Mouse (Mus musculus) CH12.LX (cell line): Measurements from ENCODE around the gene Yy1. TPM values are rescaled to one million over a fixed set of nuclear protein-coding genes. Genes with fewer than 3 reads are reported as not detected.
A peak's percentile ranks its signal among the peaks of the same experiment; 100 is the strongest.
"Not testable (repeated sequence)": the region's sequence is repeated elsewhere in the genome, so short reads cannot be mapped to it uniquely, and the experiment has no call there.

Experiments
- DNase-seq: peaks from one replicate; pipeline ENCODE4 v3.0.0-alpha.2; 2013; ENCODE audit errors: extremely low read depth
- H3K27ac ChIP-seq: 2 replicates; pipeline ENCODE4 v1.5.1; 2012; ENCODE audit warnings: low read depth, mild to moderate bottlenecking, control low read depth, moderate library complexity; ENCODE audit not compliant: insufficient read depth
- H3K27me3 ChIP-seq: replicated peaks from 2 replicates; pipeline ENCODE3; 2012; ENCODE audit warnings: inconsistent platforms
- H3K36me3 ChIP-seq, 2 experiments: replicated peaks in 1 of 2; 2 replicates each; pipeline versions ENCODE3 to v1.6.1; 2012; ENCODE audit warnings: inconsistent platforms in 1 of 2, low read length in 1 of 2, mild to moderate bottlenecking in 1 of 2, mixed read lengths in 1 of 2, moderate library complexity in 1 of 2; ENCODE audit not compliant: control insufficient read depth in 1 of 2, insufficient read depth in 1 of 2
- H3K4me1 ChIP-seq, 2 experiments: 2 replicates each; pipeline ENCODE4 v1.6.1; 2012; ENCODE audit warnings: inconsistent platforms in 1 of 2, moderate library complexity in 1 of 2; ENCODE audit not compliant: insufficient read depth in 2 of 2, control insufficient read depth in 1 of 2
- H3K4me2 ChIP-seq: 2 replicates; pipeline ENCODE4 v1.6.1; 2012; ENCODE audit warnings: low read depth, mild to moderate bottlenecking, control low read depth; ENCODE audit not compliant: poor library complexity, insufficient read depth, severe bottlenecking
- H3K4me3 ChIP-seq, 3 experiments: fragments of 150-350 bp in 1 of 3; sonication (generic) in 1 of 3; replicated peaks in 1 of 3; 2 replicates each; pipeline versions ENCODE3 to v1.5.1; 2011 to 2012; ENCODE audit warnings: low read depth in 2 of 3, low read length in 2 of 3, mild to moderate bottlenecking in 2 of 3, moderate library complexity in 2 of 3, control low read depth in 1 of 3, improper control_type of control experiment in 1 of 3, inconsistent platforms in 1 of 3, mixed read lengths in 1 of 3; ENCODE audit not compliant: poor library complexity in 1 of 3
- H3K79me2 ChIP-seq: replicated peaks from 2 replicates; pipeline ENCODE4 v1.6.1; 2012; ENCODE audit warnings: mild to moderate bottlenecking, moderate library complexity; ENCODE audit not compliant: control insufficient read depth, poor library complexity, insufficient read depth, severe bottlenecking; ENCODE audit errors: extremely low read depth
- H3K9ac ChIP-seq: 2 replicates; pipeline ENCODE4 v1.6.1; 2012; ENCODE audit warnings: low read depth, mild to moderate bottlenecking, control low read depth, moderate library complexity; ENCODE audit not compliant: insufficient read depth
- H3K9me3 ChIP-seq: replicated peaks from 2 replicates; pipeline ENCODE3; 2012; ENCODE audit warnings: low read length, inconsistent platforms, mixed read lengths
- CTCF ChIP-seq, 2 experiments: IDR thresholded peaks in 1 of 2; conservative IDR thresholded peaks in 1 of 2; 2 replicates each; pipeline ENCODE4 v1.5.1; 2011 to 2012; ENCODE audit warnings: low read depth in 2 of 2, low read length in 2 of 2, improper control_type of control experiment in 1 of 2, inconsistent platforms in 1 of 2, mild to moderate bottlenecking in 1 of 2, moderate library complexity in 1 of 2
- IRF4 ChIP-seq: IDR thresholded peaks from 2 replicates; pipeline ENCODE4 v1.6.1; 2014; ENCODE audit warnings: low read depth, mild to moderate bottlenecking, inconsistent platforms, low read length, improper control_type of control experiment
- KAT2A ChIP-seq: IDR thresholded peaks from 2 replicates; pipeline ENCODE4 v1.6.1; 2012; ENCODE audit warnings: low read length, improper control_type of control experiment, inconsistent platforms; ENCODE audit not compliant: insufficient replicate concordance
- MAFK ChIP-seq: IDR thresholded peaks from 2 replicates; pipeline ENCODE4 v1.6.1; 2011; ENCODE audit warnings: low read length, improper control_type of control experiment; ENCODE audit not compliant: insufficient replicate concordance
- MYC ChIP-seq: IDR thresholded peaks from 2 replicates; pipeline ENCODE4 v1.6.1; 2011; ENCODE audit warnings: low read depth, mild to moderate bottlenecking, improper control_type of control experiment, low read length
- NRF1 ChIP-seq: IDR thresholded peaks from 2 replicates; pipeline ENCODE4 v1.6.1; 2014; ENCODE audit warnings: low read depth, mild to moderate bottlenecking, inconsistent platforms, low read length, improper control_type of control experiment, moderate library complexity
- PAX5 ChIP-seq: IDR thresholded peaks from 2 replicates; pipeline ENCODE4 v1.6.1; 2012; ENCODE audit warnings: low read length, inconsistent platforms, mixed read lengths
- POLR2A ChIP-seq: IDR thresholded peaks from 2 replicates; pipeline ENCODE4 v1.6.1; 2011; ENCODE audit warnings: low read depth, mild to moderate bottlenecking, improper control_type of control experiment, low read length
- RCOR1 ChIP-seq: conservative IDR thresholded peaks from 2 replicates; pipeline ENCODE4 v1.6.1; 2012; ENCODE audit warnings: low read depth, mild to moderate bottlenecking, inconsistent platforms, low read length, improper control_type of control experiment
- USF2 ChIP-seq: conservative IDR thresholded peaks from 2 replicates; pipeline ENCODE4 v1.6.1; 2011; ENCODE audit warnings: low read depth, low read length, improper control_type of control experiment
- dilution Hi-C: fragments of 300-500 bp; cut with MboI; formaldehyde crosslinking; loops from 2 replicates; pipeline ENCODE4 v1.14.3; 2020; ENCODE audit warnings: low sequenced_read_pairs; ENCODE audit not compliant: extremely low pct_unique_long_range_greater_than_20kb, extremely low pct_ligation_motif_present
- in situ Hi-C: fragments of 300-500 bp; cut with MboI; formaldehyde crosslinking; loops from 3 replicates; pipeline ENCODE4 v1.14.3; 2019; ENCODE audit warnings: low sequenced_read_pairs, low pct_ligation_motif_present, low pct_unique_long_range_greater_than_20kb, mixed read lengths
- polyA plus RNA-seq: library from polyadenylated mRNA; unstranded; fragments of >175 nt; gene quantifications from 2 replicates; pipeline ENCODE4 v1.2.1, GENCODE M21; 2012; ENCODE audit warnings: low read depth; ENCODE audit not compliant: insufficient read length
- total RNA-seq, 2 experiments: library from RNA; depleted of rRNA; stranded (reverse); fragments of 300-350 nt in 1 of 2; fragments of >200 nt in 1 of 2; gene quantifications; 2 replicates each; pipeline ENCODE4 v1.2.3; 2012 to 2014

Yy1 gene
- total and polyA plus RNA-seq, 3 experiments: 30.8 to 56.8 (median 51.7) TPM

- no peak for DNase-seq
- Histone ChIP-seq H3K4me2 (no peak overlapping the region), H3K9ac (no peak overlapping the region)
- in situ Hi-C loops: no loop called here
- dilution Hi-C loops: no loop called here
- no peak for TF ChIP-seq USF2
- TF ChIP-seq, all 38 proteins: peak for 0
- no peaks in the 10 kb centered on the region; the same call in 1 of the 2 replicates for H3K79me2 ChIP-seq
- H3K4me3 ChIP-seq: no peak overlapping the region
- no peak overlapping the region for H3K27ac ChIP-seq
- no peaks in the 10 kb centered on the region for H3K9me3 ChIP-seq
- H3K4me1 ChIP-seq: peaks cover 6 to 8% of the 10 kb centered on the region in 2 experiments; a peak in 3 of 4 replicates
- no peaks in the 10 kb centered on the region for H3K27me3 ChIP-seq
- H3K36me3 ChIP-seq: peaks cover 19 to 62% of the 10 kb centered on the region in 2 experiments
These were observed 49.9 kb downstream of the Yy1 start for GRCm38 (mm10) chr12:108842663-108843062.

- H3K36me3 ChIP-seq: peaks cover 7 to 27% of the 10 kb centered on the region in 2 experiments
- H3K9ac ChIP-seq, H3K27me3 ChIP-seq, dilution Hi-C loops, H3K9me3 ChIP-seq, H3K4me3 ChIP-seq, H3K4me2 ChIP-seq, H3K79me2 ChIP-seq, in situ Hi-C loops, H3K27ac ChIP-seq, H3K4me1 ChIP-seq, DNase-seq: not testable (repeated sequence)
- peak in 1 of 2 experiments; percentile 34; a peak in 2 of 4 replicates for TF ChIP-seq CTCF (conservative IDR thresholded peaks at IDR 0.05 in 1 of 2, IDR thresholded peaks at IDR 0.05 in 1 of 2; ENCODE audit: low read depth in 2 of 2, low read length in 2 of 2)
These were observed 55.3 kb downstream of the Yy1 start for GRCm38 (mm10) chr12:108848033-108848432.

- Histone ChIP-seq H3K4me2 (no peak overlapping the region), H3K4me3 (no peak overlapping the region)
- in situ Hi-C loops: no loop called here
- TF ChIP-seq MYC (no peak), RCOR1 (no peak), IRF4 (no peak), KAT2A (no peak), PAX5 (no peak), NRF1 (no peak), POLR2A (no peak), MAFK (no peak)
- TF ChIP-seq, all 38 proteins: peak for 0
- DNase-seq: no peak
- Histone ChIP-seq H3K4me1 (no peaks in the 10 kb centered on the region), H3K79me2 (no peaks in the 10 kb centered on the region), H3K27me3 (no peaks in the 10 kb centered on the region), H3K27ac (no peak overlapping the region), H3K9ac (no peak overlapping the region), H3K36me3 (peaks cover 0 to 24% of the 10 kb centered on the region in 2 experiments), H3K9me3 (no peaks in the 10 kb centered on the region)
- dilution Hi-C loops: no loop called here
These were observed 56.8 kb downstream of the Yy1 start for GRCm38 (mm10) chr12:108849488-108850022.
